In genomic region chr6:124273231-124273880, GRCm38 (mm10) we compare ENCODE assay signal across 15 mouse cellular contexts. TPM values are rescaled to one million over a fixed set of nuclear protein-coding genes. Genes with fewer than 3 reads are reported as not detected.
A peak's percentile ranks its signal among the peaks of the same experiment; 100 is the strongest.
DNase-seq lines count a peak whose midpoint lies in the region; ATAC-seq and TF ChIP-seq lines count a peak whose summit lies in the region.
"Had no signal": no experiment of that assay in that cellular context is flagged by ENCODE, and none has a peak within 500 bp of the region (broad histone marks: within the 10 kb centered on the region; RNA-seq: fewer than 3 reads in every experiment).

No protein-coding gene starts in this region.

- ATAC-seq in megakaryocyte, adult 5-6 weeks (ENCODE audit: poor library complexity, severe bottlenecking) = peak; percentile 97
- ATAC-seq: CD4-positive, CD25-positive, alpha-beta regulatory T cell, adult 4 months had no signal

- H3K36me3 ChIP-seq in liver, adult 2 months (ENCODE audit: control insufficient read depth, insufficient read depth, low read length) = no peaks in the 10 kb centered on the region
- H3K36me3 ChIP-seq: hindbrain, embryonic 15.5 days; limb, embryonic 10.5 days; midbrain, embryonic 10.5 days had no signal

- no peak overlapping the region for H3K9ac ChIP-seq in liver, adult 2 months (ENCODE audit: low read depth, low read length)
- H3K9ac ChIP-seq: hindbrain, embryonic 15.5 days had no signal

- H3K27me3 ChIP-seq in liver, adult 2 months (ENCODE audit: control insufficient read depth, insufficient read depth, low read length) = no peaks in the 10 kb centered on the region
- H3K27me3 ChIP-seq: hindbrain, embryonic 15.5 days had no signal

- TF ChIP-seq CTCF in bone marrow macrophage, adult 2 months (IDR thresholded peaks at IDR 0.05; ENCODE audit: low read depth, low read length) = no peak
- TF ChIP-seq CTCF in liver, adult 2 months (IDR thresholded peaks at IDR 0.05; ENCODE audit: low read depth, low read length) = no peak
- TF ChIP-seq CTCF in left cerebral cortex, adult 2 months (IDR thresholded peaks at IDR 0.05) = no peak

- DNase-seq in heart, postnatal 25 days (ENCODE audit: low spot score) = peak; percentile 23
- DNase-seq in heart, postnatal 4 days = no peak
- DNase-seq in liver, adult 2 months (ENCODE audit: extremely low read depth, low read depth, low spot score) = peak; percentile 48
- DNase-seq in left cerebral cortex, adult 2 months (ENCODE audit: extremely low spot score in 1 of 2, low spot score in 2 of 2) = no peak
- no peak for DNase-seq in MN1 (ENCODE audit: low spot score)
- DNase-seq in cerebellum, postnatal 10 days = no peak
- DNase-seq: kidney, adult 9 months had no signal

- H3K27ac ChIP-seq in bone marrow macrophage, adult 2 months (ENCODE audit: insufficient read depth, low read depth, low read length) = peak overlapping the region; percentile 86
- H3K27ac ChIP-seq in liver, adult 2 months (replicated peaks; ENCODE audit: insufficient read depth, low read depth, low read length) = no peak overlapping the region
- H3K27ac ChIP-seq in left cerebral cortex, adult 2 months = no peak overlapping the region
- H3K27ac ChIP-seq: hindbrain, embryonic 15.5 days; limb, embryonic 10.5 days; midbrain, embryonic 10.5 days had no signal

- 70% methylated on average over 5 of the region's 5 CpGs for WGBS in liver, adult 2 months

- intact Hi-C loops in heart, postnatal 25 days (cut with DNase I) = no loop called here
- intact Hi-C loops in left cerebral cortex, adult 2 months (cut with DNase I) = no loop called here

- H3K79me2 ChIP-seq in liver, adult 2 months (ENCODE audit: control insufficient read depth, insufficient read depth, low read length) = no peaks in the 10 kb centered on the region

- peaks cover 40% of the 10 kb centered on the region for H3K4me1 ChIP-seq in bone marrow macrophage, adult 2 months (ENCODE audit: control insufficient read depth, insufficient read depth, low read length)
- no peaks in the 10 kb centered on the region for H3K4me1 ChIP-seq in liver, adult 2 months (ENCODE audit: control insufficient read depth, insufficient read depth, low read length)
- H3K4me1 ChIP-seq: hindbrain, embryonic 15.5 days; limb, embryonic 10.5 days; midbrain, embryonic 10.5 days had no signal

- TF ChIP-seq POLR2A in bone marrow macrophage, adult 2 months (IDR thresholded peaks at IDR 0.05; ENCODE audit: borderline replicate concordance, low read depth, low read length) = no peak
- TF ChIP-seq POLR2A in liver, adult 2 months (IDR thresholded peaks at IDR 0.05; ENCODE audit: extremely low read depth, insufficient read depth, low read length) = no peak

- H3K4me3 ChIP-seq in bone marrow macrophage, adult 2 months (ENCODE audit: insufficient read depth, low read length) = no peak overlapping the region
- H3K4me3 ChIP-seq in liver, adult 2 months (ENCODE audit: insufficient read depth, low read depth, low read length) = no peak overlapping the region
- H3K4me3 ChIP-seq in left cerebral cortex, adult 2 months = no peak overlapping the region
- H3K4me3 ChIP-seq: hindbrain, embryonic 15.5 days; limb, embryonic 10.5 days; midbrain, embryonic 10.5 days had no signal

RNA-seq across cellular contexts. Expression of gene Cd163, which starts 31.1 kb away (rescaled TPM):
- 10 to 100 TPM; 16.4 to 20.0 TPM for total RNA-seq in heart, postnatal 25 days (2021)
- 1 to 10 TPM; 1.2 to 1.7 TPM for total RNA-seq in heart, postnatal 4 days (2021)
- polyA plus RNA-seq in bone marrow macrophage, adult 2 months (2012; ENCODE audit: insufficient read depth, insufficient read length, missing spikeins) = 1.8 and 2.3 TPM in 2 replicates
- total RNA-seq in liver, adult 2 months (2014; rRNA removed) = 6.4 and 15.7 TPM in 2 replicates
- 1.1 TPM in 2 replicates for polyA plus RNA-seq in liver, adult 2 months (2012; rRNA removed)
- 2.2 TPM in 2 replicates for total RNA-seq in megakaryocyte, adult 5-6 weeks (2015)
- 3.7 and 4.0 TPM in 2 replicates for total RNA-seq in megakaryocyte, adult 5-6 weeks (2017)
- total RNA-seq in left cerebral cortex, adult 2 months (2021) = 1 to 10 TPM; 2.7 to 3.6 TPM
- polyA plus RNA-seq: limb, embryonic 10.5 days; midbrain, embryonic 10.5 days had no signal

RNA-seq across cellular contexts. Expression of gene Vmn2r27, which starts 41.7 kb away (rescaled TPM):
- not detected for total RNA-seq in heart, postnatal 25 days (2021)
- not detected for total RNA-seq in heart, postnatal 4 days (2021)
- polyA plus RNA-seq in bone marrow macrophage, adult 2 months (2012; ENCODE audit: insufficient read depth, insufficient read length, missing spikeins) = not detected in 2 replicates
- not detected in 2 replicates for total RNA-seq in liver, adult 2 months (2014; rRNA removed)
- polyA plus RNA-seq in liver, adult 2 months (2012; rRNA removed) = not detected in 2 replicates
- total RNA-seq in megakaryocyte, adult 5-6 weeks (2015) = not detected in 2 replicates
- not detected in 2 replicates for total RNA-seq in megakaryocyte, adult 5-6 weeks (2017)
- total RNA-seq in left cerebral cortex, adult 2 months (2021) = under 1 TPM in 1 of 2 experiments, not detected in 1; 0.12 TPM
- total RNA-seq: layer of hippocampus, adult 8-10 months had no signal
- polyA plus RNA-seq: CD4-positive, CD25-positive, alpha-beta regulatory T cell, adult 4 months; hindbrain, embryonic 15.5 days; limb, embryonic 10.5 days; midbrain, embryonic 10.5 days; spleen, adult 2 months had no signal

Comparison
In these comparisons a context has a peak if more than half of its experiments do, and no peak if none do; other contexts are left out.
1. DNase-seq: peak in heart, postnatal 25 days (single experiment) and liver, adult 2 months (single experiment); none in heart, postnatal 4 days (single experiment), left cerebral cortex, adult 2 months (0 of 2), MN1 (single experiment) and cerebellum, postnatal 10 days (0 of 2).